Mouse (Mus musculus) stomach, postnatal 0 days (tissue): ENCODE data around the gene H2-M5.

ENCODE experiments used
- CTCF ChIP-seq: IDR thresholded peaks from 2 replicates; pipeline ENCODE4 v1.5.1; 2016; ENCODE audit warnings: antibody characterized with exemption, low read depth, mild to moderate bottlenecking, moderate library complexity
- EP300 ChIP-seq: optimal IDR thresholded peaks from 2 replicates; pipeline ENCODE3; 2016; ENCODE audit warnings: antibody characterized with exemption

GRCm38 (mm10) chr17:36993770-36994325 is 4.5 kb upstream of the H2-M5 start:
- TF ChIP-seq CTCF, result no peak
- no peak for TF ChIP-seq EP300
